Mouse (Mus musculus) kidney, embryonic 15.5 days (tissue): Measurements from ENCODE around the gene Rabgap1. TPM values are rescaled to one million over a fixed set of nuclear protein-coding genes. Genes with fewer than 3 reads are reported as not detected.
A peak's percentile ranks its signal among the peaks of the same experiment; 100 is the strongest.

Experiments
- ATAC-seq: fragments of 200-750 bp; cut with Nextera tagmentation; replicated peaks from 2 replicates; pipeline ENCODE4 v1.8.0; 2017; ENCODE audit warnings: moderate TSS enrichment; ENCODE audit not compliant: low FRiP score
- H3K27ac ChIP-seq: fragments of 300-500 bp; sonication (generic); 2 replicates; pipeline ENCODE4 v1.5.1; 2015; ENCODE audit warnings: mild to moderate bottlenecking, inconsistent platforms
- H3K27me3 ChIP-seq: fragments of 300-500 bp; sonication (generic); 2 replicates; pipeline ENCODE4 v1.6.1; 2015; ENCODE audit warnings: inconsistent platforms
- H3K36me3 ChIP-seq: fragments of 300-500 bp; sonication (generic); 2 replicates; pipeline ENCODE4 v1.6.1; 2015; ENCODE audit warnings: inconsistent platforms
- H3K4me1 ChIP-seq: fragments of 300-500 bp; sonication (generic); 2 replicates; pipeline ENCODE4 v1.6.1; 2015; ENCODE audit warnings: inconsistent platforms
- H3K4me2 ChIP-seq: fragments of 300-500 bp; sonication (generic); 2 replicates; pipeline ENCODE4 v1.6.1; 2015; ENCODE audit warnings: moderate library complexity, mild to moderate bottlenecking, inconsistent platforms
- H3K4me3 ChIP-seq: fragments of 300-500 bp; sonication (generic); replicated peaks from 2 replicates; pipeline ENCODE4 v1.5.1; 2015; ENCODE audit warnings: mild to moderate bottlenecking, inconsistent platforms
- H3K9ac ChIP-seq: fragments of 300-500 bp; sonication (generic); 2 replicates; pipeline ENCODE4 v1.6.1; 2015; ENCODE audit warnings: mild to moderate bottlenecking, inconsistent platforms
- H3K9me3 ChIP-seq: fragments of 300-500 bp; sonication (generic); replicated peaks from 2 replicates; pipeline ENCODE4 v1.6.1; 2016; ENCODE audit warnings: inconsistent platforms
- WGBS: fragments of 180-500 bp; shearing (Covaris S2); methylation state at CpG from one replicate; pipeline ENCODE4 v1.1.7; 2015; ENCODE audit warnings: mixed read lengths; 5-methylcytosine and 5-hydroxymethylcytosine counted together
- polyA plus RNA-seq: library from polyadenylated mRNA; unstranded; fragments of >200 nt; fragmentation: Nextera tagmentation; extraction: Ambion mirVana; gene quantifications from 2 replicates; pipeline ENCODE4 v1.2.1, GENCODE M21; 2015

The Rabgap1 gene
- 41.5 and 45.8 TPM in 2 replicates for polyA plus RNA-seq

GRCm38 (mm10) chr2:37442611-37443591 is at the start of gene Rabgap1, which contains the start of the genes Zbtb26 and Zbtb6:
TSS of gene Rabgap1 (plus strand) at chr2:37443279.
TSS of gene Zbtb26 (minus strand) at chr2:37443135.
TSS of gene Zbtb6 (minus strand) at chr2:37443171.
- 0 out of 2 replicates have a peak, but pooled peaks cover 12% of the 10 kb centered on the region for H3K36me3 ChIP-seq
- H3K4me2 ChIP-seq: peak within 1 kb of the TSS; percentile 70
- H3K27me3 ChIP-seq: no peaks in the 10 kb centered on the region
- peak within 1 kb of the TSS; percentile 89 for H3K9ac ChIP-seq
- H3K4me3 ChIP-seq: peak within 1 kb of the TSS; percentile 84
- peak within 1 kb of the TSS; percentile 93 for H3K27ac ChIP-seq
- H3K9me3 ChIP-seq: no peaks in the 10 kb centered on the region
- WGBS: 0% methylated on average over 51 of the region's 51 CpGs
- H3K4me1 ChIP-seq: peaks cover 25% of the 10 kb centered on the region
- peak; percentile 100 for ATAC-seq

DNA sequence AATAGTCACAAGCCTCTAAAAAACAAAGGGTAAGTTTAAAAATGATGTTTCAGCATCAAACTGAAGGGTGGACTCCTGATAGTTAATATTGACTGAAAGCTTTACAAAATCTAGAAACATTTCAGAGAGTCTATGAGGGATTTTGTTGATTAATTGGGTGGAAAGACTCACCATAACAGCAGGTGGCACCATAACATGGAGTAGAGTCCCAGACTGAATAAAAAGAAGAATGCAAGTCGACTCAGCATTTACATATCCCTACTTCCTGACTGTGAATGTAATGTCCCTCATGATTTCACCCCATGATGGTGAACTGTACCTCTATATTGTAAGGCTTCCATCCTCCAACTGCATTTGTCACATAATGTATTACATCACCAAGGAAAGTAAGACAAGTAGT is 47.5 kb upstream of the Rabgap1 start:
- Histone ChIP-seq H3K4me2 (no peak overlapping the region), H3K27ac (no peak overlapping the region), H3K4me1 (no peaks in the 10 kb centered on the region), H3K4me3 (no peak overlapping the region), H3K9ac (no peak overlapping the region), H3K36me3 (peaks cover 58% of the 10 kb centered on the region), H3K27me3 (no peaks in the 10 kb centered on the region), H3K9me3 (no peaks in the 10 kb centered on the region)
- ATAC-seq: no peak
- WGBS: 53% methylated on average over 1 of the region's 1 CpGs

DNA sequence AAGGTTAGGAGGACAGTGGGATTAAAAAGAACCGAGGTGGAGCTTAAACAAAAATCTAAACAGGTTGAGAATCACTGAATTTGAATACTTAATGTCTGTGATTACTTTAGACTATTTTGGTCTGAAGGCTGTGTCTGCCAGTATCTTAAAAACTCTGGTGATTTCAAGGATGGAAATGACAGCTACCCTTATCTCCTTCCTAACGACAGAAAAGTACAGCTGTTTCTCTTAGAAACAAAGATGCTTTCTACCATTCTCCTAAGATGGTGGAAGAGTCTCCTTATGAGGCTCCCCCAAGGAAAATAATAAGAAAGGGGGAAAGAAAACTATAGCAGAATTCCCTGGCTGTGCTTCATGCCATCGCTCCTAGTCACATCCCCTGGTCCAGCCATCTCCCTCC is 21.2 kb upstream of the Rabgap1 start:
- Histone ChIP-seq H3K4me3 (peak overlapping the region; percentile 99), H3K4me2 (peak overlapping the region; percentile 69), H3K36me3 (peaks cover 3% of the 10 kb centered on the region; the same call in 1 of the 2 replicates), H3K9me3 (no peaks in the 10 kb centered on the region), H3K27ac (peak overlapping the region; percentile 97), H3K4me1 (0 out of 2 replicates have a peak, but pooled peaks cover 2% of the 10 kb centered on the region), H3K27me3 (no peaks in the 10 kb centered on the region), H3K9ac (peak overlapping the region; percentile 99)
- WGBS: 5% methylated on average over 3 of the region's 3 CpGs
- no peak for ATAC-seq

GRCm38 (mm10) chr2:37422306-37423304 is 20.5 kb upstream of the Rabgap1 start, which contains the start of gene Rc3h2:
TSS of gene Rc3h2 (minus strand) at chr2:37422903.
- Histone ChIP-seq H3K9ac (peak within 1 kb of the TSS; percentile 99), H3K4me3 (peak within 1 kb of the TSS; percentile 99), H3K27ac (peak within 1 kb of the TSS; percentile 97), H3K4me1 (0 out of 2 replicates have a peak, but pooled peaks cover 2% of the 10 kb centered on the region), H3K36me3 (peaks cover 4% of the 10 kb centered on the region), H3K9me3 (no peaks in the 10 kb centered on the region), H3K27me3 (no peaks in the 10 kb centered on the region), H3K4me2 (peak within 1 kb of the TSS; percentile 69)
- ATAC-seq: peak; percentile 99
- under 1% methylated on average over 68 of the region's 75 CpGs for WGBS

DNA sequence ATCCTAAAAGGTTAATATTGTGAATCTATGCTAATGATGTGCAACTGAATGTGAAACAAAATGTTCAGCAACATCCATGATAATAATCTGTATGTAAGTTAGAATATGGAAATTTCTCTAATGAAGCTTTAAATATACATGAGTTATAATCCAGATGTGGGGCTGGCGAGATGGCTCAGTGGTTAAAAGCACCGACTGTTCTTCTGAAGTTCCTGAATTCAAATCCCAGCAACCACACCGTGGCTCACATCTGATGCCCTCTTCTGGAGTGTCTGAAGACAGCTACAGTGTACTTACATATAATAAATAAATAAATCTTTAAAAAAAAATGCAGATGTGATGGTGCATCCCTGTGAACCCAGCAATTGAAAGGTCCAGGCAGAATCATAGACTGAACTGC is 19.4 kb upstream of the Rabgap1 start:
- Histone ChIP-seq H3K36me3 (peaks cover 10% of the 10 kb centered on the region), H3K4me3 (no peak overlapping the region), H3K9me3 (no peaks in the 10 kb centered on the region), H3K27me3 (no peaks in the 10 kb centered on the region), H3K9ac (no peak overlapping the region), H3K4me2 (no peak overlapping the region), H3K4me1 (0 out of 2 replicates have a peak, but pooled peaks cover 2% of the 10 kb centered on the region), H3K27ac (no peak overlapping the region)
- WGBS: 63% methylated on average over 3 of the region's 3 CpGs
- no peak for ATAC-seq

DNA sequence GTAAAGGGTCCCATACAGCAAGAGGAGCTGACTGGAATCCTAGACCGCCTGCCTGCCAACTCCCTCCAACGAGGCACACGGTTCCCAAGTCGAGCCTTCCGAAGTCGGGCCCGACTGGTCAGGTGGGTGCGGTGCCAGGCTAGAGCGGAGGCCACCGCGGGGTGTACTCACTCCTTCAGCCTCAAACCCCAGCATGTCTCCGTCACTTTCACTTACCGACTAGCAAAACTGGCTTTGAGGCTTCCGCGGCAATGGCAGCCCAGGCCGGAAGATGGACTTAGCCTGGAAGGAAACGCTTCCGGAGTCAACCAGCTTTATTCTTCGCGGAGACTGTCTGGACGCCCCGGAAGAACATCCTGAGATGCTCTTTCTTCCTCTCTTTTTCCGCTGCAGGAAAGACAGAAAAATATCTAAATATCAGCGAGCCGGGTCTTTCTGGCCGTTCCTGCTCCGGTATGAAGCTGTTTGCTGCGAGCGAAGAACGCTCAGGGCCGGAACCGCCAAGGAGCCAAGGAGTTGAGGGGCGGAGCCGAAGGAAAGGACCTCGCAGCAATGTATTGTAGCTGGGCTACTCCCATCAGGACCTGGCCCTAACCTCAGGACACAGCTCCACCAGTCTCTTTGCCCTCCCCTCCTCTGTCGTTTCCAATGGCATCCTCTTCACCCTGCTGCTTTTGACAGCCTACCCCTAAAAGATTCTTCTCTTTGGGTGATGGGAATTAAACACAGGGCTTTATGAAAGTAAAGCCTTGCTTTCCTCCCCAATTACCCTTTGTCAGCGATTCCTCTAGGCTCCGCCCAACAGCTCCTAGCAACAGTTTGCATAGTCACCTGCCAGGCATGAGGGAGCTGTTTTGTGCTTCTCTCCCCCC is 12.2 kb upstream of the Rabgap1 start:
- Histone ChIP-seq H3K4me3 (peak overlapping the region; percentile 72), H3K9ac (peak overlapping the region; percentile 72), H3K27ac (peak overlapping the region; percentile 95), H3K4me1 (peaks cover 9% of the 10 kb centered on the region), H3K9me3 (no peaks in the 10 kb centered on the region), H3K4me2 (peak overlapping the region; percentile 71), H3K27me3 (no peaks in the 10 kb centered on the region), H3K36me3 (peaks cover 20% of the 10 kb centered on the region)
- under 1% methylated on average over 38 of the region's 38 CpGs for WGBS
- ATAC-seq: peak; percentile 97

DNA sequence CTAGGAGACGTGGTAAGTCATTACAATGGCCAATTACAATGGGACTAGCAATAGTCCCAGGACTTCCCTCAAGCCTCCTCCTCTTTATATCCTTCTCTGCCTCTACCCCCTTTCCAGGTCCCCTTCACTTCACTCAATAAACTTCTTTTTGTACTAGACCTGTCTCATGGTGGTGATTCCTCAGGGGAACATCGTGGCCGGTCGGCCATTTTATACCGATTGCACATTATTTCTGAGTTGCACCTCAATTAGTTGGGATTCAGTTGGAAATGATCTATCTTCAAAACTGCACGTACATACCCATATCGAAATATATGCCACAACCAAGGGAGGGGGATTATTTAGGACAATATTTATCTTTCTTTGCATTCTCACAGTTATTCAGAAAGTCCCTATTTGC is 11.5 kb upstream of the Rabgap1 start:
- peak overlapping the region; percentile 72 for H3K4me3 ChIP-seq
- peak overlapping the region; percentile 72 for H3K9ac ChIP-seq
- H3K36me3 ChIP-seq: peaks cover 28% of the 10 kb centered on the region
- H3K9me3 ChIP-seq: no peaks in the 10 kb centered on the region
- WGBS: 22% methylated on average over 7 of the region's 7 CpGs
- ATAC-seq: 0 out of 2 replicates have a peak, but pooled peaks have one; percentile 23
- peaks cover 9% of the 10 kb centered on the region for H3K4me1 ChIP-seq
- H3K4me2 ChIP-seq: peak overlapping the region; percentile 71
- peak overlapping the region; percentile 95 for H3K27ac ChIP-seq
- no peaks in the 10 kb centered on the region for H3K27me3 ChIP-seq

DNA sequence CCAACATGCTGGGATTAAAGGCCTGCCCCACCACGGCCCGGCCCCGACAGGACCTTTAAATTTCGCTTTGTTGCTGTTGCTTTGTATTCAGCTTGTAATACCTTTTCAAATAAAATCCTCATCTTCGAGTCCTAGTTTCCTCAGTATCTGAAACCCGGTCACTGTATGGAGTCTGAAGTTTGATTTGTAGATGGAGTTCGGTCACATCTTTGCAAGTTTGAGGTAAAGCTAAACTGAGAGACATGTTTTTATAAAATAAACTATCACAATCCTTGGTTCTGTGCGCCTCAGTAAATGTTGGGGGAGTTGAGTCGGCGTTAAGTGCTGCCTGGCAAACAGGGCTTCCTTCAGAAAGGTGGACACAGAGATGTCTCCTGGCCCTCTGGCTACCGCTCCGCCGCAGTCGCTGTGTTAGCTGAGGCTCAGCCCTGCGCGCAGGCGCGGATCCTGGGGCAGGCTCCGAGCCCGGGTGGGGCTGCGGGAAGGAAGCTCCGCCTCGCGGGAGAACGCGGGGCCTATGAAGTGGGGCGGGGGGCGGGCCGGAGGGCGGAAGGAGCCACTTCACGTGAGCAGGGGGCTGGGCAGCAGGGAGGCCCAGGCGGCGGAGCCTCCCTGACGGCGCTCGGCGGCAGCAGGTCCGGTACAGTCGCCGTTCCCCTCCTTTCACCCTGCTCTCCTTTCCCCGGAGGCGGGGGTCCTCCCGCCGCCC is 8.7 kb downstream of the Rabgap1 start:
- no peaks in the 10 kb centered on the region for H3K9me3 ChIP-seq
- H3K36me3 ChIP-seq: 0 out of 2 replicates have a peak, but pooled peaks cover 6% of the 10 kb centered on the region
- 7% methylated on average over 43 of the region's 44 CpGs for WGBS
- H3K27ac ChIP-seq: peak overlapping the region; percentile 89
- H3K4me3 ChIP-seq: peak overlapping the region; percentile 96
- peaks cover 16% of the 10 kb centered on the region for H3K4me1 ChIP-seq
- no peaks in the 10 kb centered on the region for H3K27me3 ChIP-seq
- peak overlapping the region; percentile 84 for H3K4me2 ChIP-seq
- peak overlapping the region; percentile 91 for H3K9ac ChIP-seq
- peak; percentile 100 for ATAC-seq

- Histone ChIP-seq H3K9me3 (no peaks in the 10 kb centered on the region), H3K27ac (peak overlapping the region; percentile 89), H3K4me1 (peaks cover 16% of the 10 kb centered on the region), H3K4me2 (peak overlapping the region; percentile 84), H3K4me3 (peak overlapping the region; percentile 96), H3K27me3 (no peaks in the 10 kb centered on the region), H3K36me3 (0 out of 2 replicates have a peak, but pooled peaks cover 5% of the 10 kb centered on the region), H3K9ac (peak overlapping the region; percentile 91)
- peak; percentile 88 for ATAC-seq
- WGBS: under 1% methylated on average over 21 of the region's 24 CpGs
Measured at GRCm38 (mm10) chr2:37452376-37452760, 9.3 kb downstream of the Rabgap1 start.

DNA sequence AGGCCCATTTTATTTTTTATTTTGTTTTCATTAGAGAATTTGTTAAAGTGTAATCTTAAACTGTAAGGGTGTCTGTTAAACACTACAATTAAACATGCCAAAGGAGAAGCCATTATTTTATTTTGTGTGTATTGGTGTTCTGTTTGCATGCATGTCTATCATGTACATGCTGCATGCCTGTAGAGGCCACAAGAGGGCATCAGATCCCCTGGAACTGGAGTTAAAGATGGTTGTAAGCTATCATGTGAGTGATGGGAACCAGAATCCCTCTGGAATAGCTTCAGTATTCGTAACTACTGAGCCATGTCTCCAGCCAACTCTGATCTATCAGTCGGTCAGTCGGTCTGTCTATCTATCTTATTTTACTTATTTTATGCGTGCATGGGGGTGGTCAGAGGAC is 17.6 kb downstream of the Rabgap1 start:
- no peak for ATAC-seq
- H3K4me3 ChIP-seq: no peak overlapping the region
- no peaks in the 10 kb centered on the region for H3K36me3 ChIP-seq
- H3K27ac ChIP-seq: no peak overlapping the region
- 96% methylated on average over 4 of the region's 4 CpGs for WGBS
- H3K9me3 ChIP-seq: no peaks in the 10 kb centered on the region
- no peaks in the 10 kb centered on the region for H3K4me1 ChIP-seq
- H3K27me3 ChIP-seq: no peaks in the 10 kb centered on the region
- no peak overlapping the region for H3K4me2 ChIP-seq
- no peak overlapping the region for H3K9ac ChIP-seq
